Mouse (Mus musculus): ENCODE measurements around the gene Pif1.

Pif1 gene

DNA sequence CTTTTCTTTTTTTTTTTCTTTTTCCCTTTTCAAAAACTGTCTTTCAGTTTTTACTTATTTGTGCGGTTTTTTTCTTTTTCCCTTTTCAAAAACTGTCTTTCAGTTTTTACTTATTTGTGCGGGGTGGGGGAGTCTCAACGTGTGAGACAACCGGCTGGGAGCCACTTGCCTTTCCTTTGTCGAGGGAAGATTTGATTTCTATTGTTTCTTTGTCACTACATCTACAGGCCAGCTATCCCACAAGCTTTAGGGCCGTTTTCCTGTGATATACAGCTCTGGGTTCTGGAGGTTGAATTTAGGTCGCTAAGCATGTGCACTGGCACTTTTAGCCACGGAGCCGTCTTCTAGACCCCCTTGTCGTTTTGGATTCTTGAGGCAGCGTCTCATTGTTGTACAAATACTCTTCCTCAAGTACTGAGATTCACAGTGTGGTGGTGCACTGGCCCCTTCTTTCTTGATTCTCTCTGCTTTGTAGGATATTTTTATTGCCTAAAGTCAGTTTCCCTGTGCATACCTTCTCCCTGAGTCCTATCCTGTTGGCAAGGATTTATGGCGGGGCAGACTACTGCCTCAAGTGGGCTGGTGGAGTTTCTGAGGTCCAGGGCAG is 54.6 kb downstream of the Pif1 start:
- no peak for DNase-seq

- DNase-seq, result no peak
Observed at GRCm38 (mm10) chr9:65642546-65642945, 55.6 kb downstream of the Pif1 start.

- no peak for DNase-seq
Observed at GRCm38 (mm10) chr9:65644960-65645359, 58.0 kb downstream of the Pif1 start.

Data from cerebellum, adult 9-11 months (tissue).